Mouse (Mus musculus): Measurements from ENCODE around the gene Fbxw11. TPM values are rescaled to one million over a fixed set of nuclear protein-coding genes. Genes with fewer than 3 reads are reported as not detected.
"Not testable (repeated sequence)": the region's sequence is repeated elsewhere in the genome, so short reads cannot be mapped to it uniquely, and the experiment has no call there.

Fbxw11 gene
- polyA plus RNA-seq, 1 experiment: 29.8 TPM

DNA sequence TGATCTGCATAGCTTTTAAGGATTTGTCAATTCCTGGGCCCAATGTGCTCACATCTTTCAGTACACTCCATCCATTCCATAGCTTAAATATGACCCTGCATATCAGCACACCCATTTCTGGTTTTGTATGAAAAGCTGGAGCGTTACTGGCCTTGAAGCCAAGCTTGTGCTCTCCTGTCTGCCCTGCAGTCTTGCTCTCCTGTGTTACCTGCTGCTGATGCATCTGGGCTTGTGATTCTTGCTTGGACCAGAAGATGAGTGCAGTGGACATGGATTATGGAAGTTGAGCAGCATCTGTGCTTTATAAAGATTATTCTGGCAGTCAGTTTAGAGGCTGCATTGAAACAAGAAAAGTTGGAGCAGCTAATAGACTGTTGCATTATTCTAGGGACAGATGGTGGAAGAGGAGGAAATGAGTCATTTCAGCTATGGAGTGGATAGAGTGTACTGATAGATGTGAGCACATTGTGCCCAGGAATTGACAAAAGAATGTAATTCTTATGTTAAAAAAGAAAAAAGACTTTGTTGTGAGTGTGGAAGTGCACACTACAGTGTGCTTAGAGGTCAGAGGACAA, 19.6 kb downstream of the Fbxw11 start:
- H3K4me3 ChIP-seq (ENCODE audit: low read depth, low read length): no peak overlapping the region
- WGBS: 88% methylated on average over 1 of the region's 1 CpGs
- no peaks in the 10 kb centered on the region; the same call in 1 of the 2 replicates for H3K4me1 ChIP-seq (ENCODE audit: control insufficient read depth, insufficient read depth, insufficient read length, low read length)
- H3K27ac ChIP-seq (ENCODE audit: insufficient read depth, low read depth, low read length): no peak overlapping the region
- H3K27me3 ChIP-seq (ENCODE audit: control insufficient read depth, insufficient read depth, low read length): no peaks in the 10 kb centered on the region
- no peaks in the 10 kb centered on the region; the same call in 1 of the 2 replicates for H3K36me3 ChIP-seq (ENCODE audit: control insufficient read depth, insufficient read depth, low read length)
- TF ChIP-seq CTCF (IDR thresholded peaks at IDR 0.05; ENCODE audit: extremely low read depth, insufficient read length, insufficient replicate concordance, low read depth, low read length): no peak
- TF ChIP-seq POLR2A (IDR thresholded peaks at IDR 0.05; ENCODE audit: low read depth, low read length): no peak

DNA sequence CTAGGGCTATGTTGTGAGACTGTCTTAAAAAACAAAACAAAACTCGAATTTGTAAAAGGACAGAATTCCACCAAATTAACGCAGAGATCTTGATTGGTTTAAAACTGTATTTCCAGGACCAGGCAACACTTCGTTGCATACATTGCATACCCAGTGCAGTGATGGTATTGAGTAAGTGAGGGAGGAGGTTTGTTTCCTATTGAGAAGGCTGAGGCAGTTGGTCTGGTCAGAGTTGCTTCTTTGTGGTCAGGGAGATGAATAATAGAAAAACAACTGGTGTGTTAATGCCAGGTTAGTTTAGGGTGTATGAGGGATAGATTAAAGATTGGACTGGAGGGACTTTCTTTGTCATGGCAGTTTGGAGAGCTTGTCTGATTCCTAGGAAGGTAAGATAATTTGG, 23.1 kb downstream of the Fbxw11 start:
- TF ChIP-seq POLR2A (IDR thresholded peaks at IDR 0.05; ENCODE audit: low read depth, low read length): no peak
- no peak for TF ChIP-seq CTCF (IDR thresholded peaks at IDR 0.05; ENCODE audit: extremely low read depth, insufficient read length, insufficient replicate concordance, low read depth, low read length)
- WGBS: 91% methylated on average over 3 of the region's 3 CpGs
- Histone ChIP-seq H3K36me3 (ENCODE audit: control insufficient read depth, insufficient read depth, low read length) (no peaks in the 10 kb centered on the region; the same call in 1 of the 2 replicates), H3K27me3 (ENCODE audit: control insufficient read depth, insufficient read depth, low read length) (no peaks in the 10 kb centered on the region), H3K4me3 (ENCODE audit: low read depth, low read length) (no peak overlapping the region), H3K4me1 (ENCODE audit: control insufficient read depth, insufficient read depth, insufficient read length, low read length) (peaks cover 2% of the 10 kb centered on the region; the same call in 1 of the 2 replicates), H3K27ac (ENCODE audit: insufficient read depth, low read depth, low read length) (no peak overlapping the region)

DNA sequence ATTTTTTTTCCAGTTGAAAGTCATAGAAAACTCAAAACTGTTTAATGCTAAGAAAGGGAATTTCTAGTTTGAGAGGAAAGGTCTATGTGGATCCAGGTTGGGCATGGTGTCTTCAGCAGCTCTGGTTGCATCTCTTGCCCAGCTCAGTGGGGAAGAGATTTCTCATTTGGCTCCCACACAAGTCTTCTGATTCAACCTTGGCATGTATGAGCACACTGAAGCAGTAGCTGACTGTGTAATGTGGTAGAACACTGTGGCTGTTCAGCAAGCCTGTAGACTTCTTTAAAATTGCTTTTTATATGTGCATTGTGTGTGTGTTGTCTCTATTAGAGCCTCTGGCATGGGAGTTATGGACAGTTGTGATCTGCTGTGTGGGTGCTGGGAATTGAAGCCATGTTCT, 24.5 kb downstream of the Fbxw11 start:
- no peak for TF ChIP-seq CTCF (IDR thresholded peaks at IDR 0.05; ENCODE audit: extremely low read depth, insufficient read length, insufficient replicate concordance, low read depth, low read length)
- no peak for TF ChIP-seq POLR2A (IDR thresholded peaks at IDR 0.05; ENCODE audit: low read depth, low read length)
- Histone ChIP-seq H3K27ac (ENCODE audit: insufficient read depth, low read depth, low read length) (no peak overlapping the region), H3K36me3 (ENCODE audit: control insufficient read depth, insufficient read depth, low read length) (no peaks in the 10 kb centered on the region; the same call in 1 of the 2 replicates), H3K27me3 (ENCODE audit: control insufficient read depth, insufficient read depth, low read length) (no peaks in the 10 kb centered on the region), H3K4me1 (ENCODE audit: control insufficient read depth, insufficient read depth, insufficient read length, low read length) (peaks cover 10% of the 10 kb centered on the region; the same call in 1 of the 2 replicates), H3K4me3 (ENCODE audit: low read depth, low read length) (no peak overlapping the region)

DNA sequence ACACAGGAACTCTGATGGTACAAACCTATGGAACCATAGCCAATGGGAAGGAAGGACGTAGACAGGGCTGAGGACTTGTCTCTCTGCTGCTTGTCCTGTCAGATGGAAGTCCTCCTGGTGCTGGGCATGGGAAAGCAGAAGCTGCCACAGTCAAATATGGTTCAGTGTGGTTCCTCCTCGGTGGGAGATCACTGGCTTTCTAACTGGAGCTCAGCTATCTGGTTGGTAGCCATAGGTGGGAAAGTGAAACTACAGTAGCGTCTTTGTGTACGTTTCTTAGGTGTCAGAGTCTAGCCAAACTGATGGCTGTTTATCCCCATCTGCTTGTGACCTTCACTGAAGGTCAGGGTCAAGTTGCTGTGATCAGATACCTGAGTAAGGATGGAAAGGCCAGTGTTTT, 29.0 kb downstream of the Fbxw11 start:
- 43% methylated on average over 4 of the region's 4 CpGs for WGBS
- no peaks in the 10 kb centered on the region for H3K36me3 ChIP-seq (ENCODE audit: control insufficient read depth, insufficient read depth, low read length)
- no peaks in the 10 kb centered on the region for H3K27me3 ChIP-seq (ENCODE audit: control insufficient read depth, insufficient read depth, low read length)
- peaks cover 10% of the 10 kb centered on the region; the same call in 1 of the 2 replicates for H3K4me1 ChIP-seq (ENCODE audit: control insufficient read depth, insufficient read depth, insufficient read length, low read length)
- no peak overlapping the region for H3K4me3 ChIP-seq (ENCODE audit: low read depth, low read length)
- no peak overlapping the region for H3K27ac ChIP-seq (ENCODE audit: insufficient read depth, low read depth, low read length)
- no peak for TF ChIP-seq POLR2A (IDR thresholded peaks at IDR 0.05; ENCODE audit: low read depth, low read length)
- no peak for TF ChIP-seq CTCF (IDR thresholded peaks at IDR 0.05; ENCODE audit: extremely low read depth, insufficient read length, insufficient replicate concordance, low read depth, low read length)

DNA sequence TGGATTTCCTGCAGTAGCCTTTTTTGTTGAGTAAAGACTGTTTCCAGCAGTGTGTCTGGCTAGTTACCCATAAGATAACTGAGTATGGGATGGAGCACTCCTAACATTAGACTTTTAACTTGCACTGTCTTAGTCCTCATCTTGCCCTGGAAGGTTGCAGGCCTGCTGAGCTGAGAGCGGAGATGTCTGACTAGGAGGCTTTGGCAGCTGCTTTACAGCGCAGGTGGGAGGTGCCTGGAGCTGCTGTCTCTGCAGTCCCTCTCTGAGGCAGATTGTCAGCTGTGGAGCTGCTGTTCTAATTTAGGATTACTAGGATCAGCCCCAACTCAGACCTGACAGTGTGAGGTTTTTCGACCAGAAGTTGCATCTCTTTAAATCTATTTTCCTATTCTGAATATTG, 34.3 kb downstream of the Fbxw11 start:
- H3K27me3 ChIP-seq (ENCODE audit: control insufficient read depth, insufficient read depth, low read length): no peaks in the 10 kb centered on the region
- no peak overlapping the region for H3K27ac ChIP-seq (ENCODE audit: insufficient read depth, low read depth, low read length)
- H3K4me3 ChIP-seq (ENCODE audit: low read depth, low read length): no peak overlapping the region
- WGBS: 85% methylated on average over 3 of the region's 3 CpGs
- no peak for TF ChIP-seq CTCF (IDR thresholded peaks at IDR 0.05; ENCODE audit: extremely low read depth, insufficient read length, insufficient replicate concordance, low read depth, low read length)
- H3K36me3 ChIP-seq (ENCODE audit: control insufficient read depth, insufficient read depth, low read length): no peaks in the 10 kb centered on the region
- H3K4me1 ChIP-seq (ENCODE audit: control insufficient read depth, insufficient read depth, insufficient read length, low read length): peaks cover 10% of the 10 kb centered on the region; the same call in 1 of the 2 replicates

DNA sequence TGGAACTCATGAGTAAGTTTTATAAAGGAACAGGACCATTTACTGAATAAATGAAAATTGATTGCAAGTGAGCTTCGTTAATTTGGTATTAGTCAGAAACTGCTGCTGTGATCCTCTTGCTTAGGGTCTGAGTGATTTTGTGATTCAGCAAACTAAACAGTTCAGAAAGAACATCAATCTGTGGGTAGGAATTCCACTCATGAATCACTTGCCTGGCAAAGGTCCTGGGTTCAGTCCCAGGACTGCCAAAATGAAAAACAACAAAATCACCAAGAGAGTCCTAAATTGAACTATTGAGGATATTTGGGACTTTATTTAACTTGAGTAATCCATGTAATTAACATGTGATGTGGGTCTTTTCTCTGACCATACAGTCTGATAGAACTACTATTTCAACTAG, 35.3 kb downstream of the Fbxw11 start:
- Histone ChIP-seq H3K27ac (ENCODE audit: insufficient read depth, low read depth, low read length) (no peak overlapping the region), H3K27me3 (ENCODE audit: control insufficient read depth, insufficient read depth, low read length) (no peaks in the 10 kb centered on the region), H3K4me3 (ENCODE audit: low read depth, low read length) (no peak overlapping the region), H3K4me1 (ENCODE audit: control insufficient read depth, insufficient read depth, insufficient read length, low read length) (peaks cover 12% of the 10 kb centered on the region; the same call in 1 of the 2 replicates), H3K36me3 (ENCODE audit: control insufficient read depth, insufficient read depth, low read length) (no peaks in the 10 kb centered on the region)
- TF ChIP-seq CTCF (IDR thresholded peaks at IDR 0.05; ENCODE audit: extremely low read depth, insufficient read length, insufficient replicate concordance, low read depth, low read length) (no peak), POLR2A (IDR thresholded peaks at IDR 0.05; ENCODE audit: low read depth, low read length) (no peak)
- 80% methylated on average over 1 of the region's 1 CpGs for WGBS

DNA sequence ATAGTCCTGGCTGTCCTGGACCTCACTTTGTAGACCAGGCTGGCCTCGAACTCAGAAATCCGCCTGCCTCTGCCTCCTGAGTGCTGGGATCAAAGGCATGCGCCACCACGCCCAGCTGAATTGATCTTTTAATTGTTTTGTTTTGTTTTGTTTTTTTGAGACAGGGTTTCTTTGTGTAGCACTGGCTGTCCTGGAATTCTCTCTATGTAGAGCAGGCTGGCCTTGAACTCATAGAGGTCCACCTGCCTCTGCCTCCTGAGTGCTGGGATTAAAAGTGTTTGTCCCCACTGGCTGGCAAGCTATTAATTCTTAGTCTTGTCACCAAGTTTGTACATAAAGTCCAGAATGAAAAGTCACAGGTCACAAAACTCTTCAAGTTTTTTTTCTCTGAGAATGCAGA, 36.6 kb downstream of the Fbxw11 start:
- not testable (repeated sequence) for H3K4me3 ChIP-seq (ENCODE audit: low read depth, low read length); H3K27me3 ChIP-seq (ENCODE audit: control insufficient read depth, insufficient read depth, low read length); H3K27ac ChIP-seq (ENCODE audit: insufficient read depth, low read depth, low read length); H3K36me3 ChIP-seq (ENCODE audit: control insufficient read depth, insufficient read depth, low read length)
- peaks cover 12% of the 10 kb centered on the region; the same call in 1 of the 2 replicates for H3K4me1 ChIP-seq (ENCODE audit: control insufficient read depth, insufficient read depth, insufficient read length, low read length)
- 86% methylated on average over 4 of the region's 4 CpGs for WGBS

Measured in small intestine, adult 2 months (tissue).